Mouse (Mus musculus): ENCODE measurements around the gene Snap23.
"Not testable (repeated sequence)": the region's sequence is repeated elsewhere in the genome, so short reads cannot be mapped to it uniquely, and the experiment has no call there.

Gene Snap23

GRCm38 (mm10) chr2:120566886-120567797, at the start of gene Snap23:
Snap23 (plus strand) TSS chr2:120567671.
- peak; percentile 96 for DNase-seq (ENCODE audit: low read depth, low spot score)

- DNase-seq (ENCODE audit: low read depth, low spot score) = no peak
These were observed 48.8 kb upstream of the Snap23 start for GRCm38 (mm10) chr2:120518547-120519210.

GRCm38 (mm10) chr2:120526771-120527170, 40.7 kb upstream of the Snap23 start:
- no peak for DNase-seq (ENCODE audit: low read depth, low spot score)

GRCm38 (mm10) chr2:120529531-120529930, 37.9 kb upstream of the Snap23 start:
- DNase-seq (ENCODE audit: low read depth, low spot score) = no peak

- DNase-seq (ENCODE audit: low read depth, low spot score) = no peak
These were observed 36.2 kb upstream of the Snap23 start for GRCm38 (mm10) chr2:120531223-120531622.

- no peak for DNase-seq (ENCODE audit: low read depth, low spot score)
These were observed 28.1 kb upstream of the Snap23 start for GRCm38 (mm10) chr2:120539333-120539732.

GRCm38 (mm10) chr2:120539778-120540208, 27.7 kb upstream of the Snap23 start:
- peak; percentile 27 for DNase-seq (ENCODE audit: low read depth, low spot score)

GRCm38 (mm10) chr2:120544732-120545131, 22.7 kb upstream of the Snap23 start:
- DNase-seq (ENCODE audit: low read depth, low spot score) = no peak

GRCm38 (mm10) chr2:120556868-120557267, 10.6 kb upstream of the Snap23 start:
- no peak for DNase-seq (ENCODE audit: low read depth, low spot score)

- peak; percentile 76 for DNase-seq (ENCODE audit: low read depth, low spot score)
These were observed 8.7 kb upstream of the Snap23 start for GRCm38 (mm10) chr2:120558813-120559212.

- DNase-seq (ENCODE audit: low read depth, low spot score) = no peak
These were observed 5.9 kb upstream of the Snap23 start for GRCm38 (mm10) chr2:120561524-120561923.

- DNase-seq (ENCODE audit: low read depth, low spot score) = no peak
These were observed 4.6 kb upstream of the Snap23 start for GRCm38 (mm10) chr2:120562859-120563234.

GRCm38 (mm10) chr2:120563235-120563990, 4.1 kb upstream of the Snap23 start, which contains the start of gene Zfp106:
Zfp106 (minus strand) TSS chr2:120563843.
- DNase-seq (ENCODE audit: low read depth, low spot score) = peak; percentile 94

- not testable (repeated sequence) for DNase-seq (ENCODE audit: low read depth, low spot score)
These were observed 2.8 kb upstream of the Snap23 start for GRCm38 (mm10) chr2:120564548-120565188.

- no peak for DNase-seq (ENCODE audit: low read depth, low spot score)
These were observed 2.1 kb upstream of the Snap23 start for GRCm38 (mm10) chr2:120565363-120565762.

- DNase-seq (ENCODE audit: low read depth, low spot score) = no peak
These were observed 388 bp downstream of the Snap23 start for GRCm38 (mm10) chr2:120567798-120568320.

- DNase-seq (ENCODE audit: low read depth, low spot score) = peak; percentile 36
These were observed 3.6 kb downstream of the Snap23 start for GRCm38 (mm10) chr2:120571081-120571480.

GRCm38 (mm10) chr2:120572161-120572560, 4.7 kb downstream of the Snap23 start:
- DNase-seq (ENCODE audit: low read depth, low spot score) = not testable (repeated sequence)

- DNase-seq (ENCODE audit: low read depth, low spot score) = no peak
These were observed 7.7 kb downstream of the Snap23 start for GRCm38 (mm10) chr2:120575121-120575520.

GRCm38 (mm10) chr2:120575978-120576377, 8.5 kb downstream of the Snap23 start:
- no peak for DNase-seq (ENCODE audit: low read depth, low spot score)

- peak; percentile 66 for DNase-seq (ENCODE audit: low read depth, low spot score)
These were observed 10.3 kb downstream of the Snap23 start for GRCm38 (mm10) chr2:120577799-120578198.
